Mouse (Mus musculus) testis, adult 2 months (tissue): ENCODE measurements around the gene Defb28. TPM values are rescaled to one million over a fixed set of nuclear protein-coding genes. Genes with fewer than 3 reads are reported as not detected.

Experiments
- H3K27ac ChIP-seq: fragments of 200-500 bp; 2 replicates; pipeline ENCODE4 v1.5.1; 2012; ENCODE audit warnings: low read depth, low read length; ENCODE audit not compliant: control insufficient read depth, insufficient read depth
- H3K27me3 ChIP-seq: fragments of 200-500 bp; 2 replicates; pipeline ENCODE4 v1.6.1; 2012; ENCODE audit warnings: mild to moderate bottlenecking, low read length, moderate library complexity; ENCODE audit not compliant: control insufficient read depth, insufficient read depth
- H3K36me3 ChIP-seq: fragments of 200-500 bp; 2 replicates; pipeline ENCODE4 v1.6.1; 2012; ENCODE audit warnings: mild to moderate bottlenecking, low read length; ENCODE audit not compliant: control insufficient read depth, insufficient read depth
- H3K4me1 ChIP-seq: fragments of 200-500 bp; 2 replicates; pipeline ENCODE4 v1.6.1; 2012; ENCODE audit warnings: low read length; ENCODE audit not compliant: control insufficient read depth, insufficient read depth
- H3K4me3 ChIP-seq: fragments of 200-500 bp; 2 replicates; pipeline ENCODE4 v1.5.1; 2012; ENCODE audit warnings: low read depth, mild to moderate bottlenecking, low read length, moderate library complexity, mixed read lengths; ENCODE audit not compliant: control insufficient read depth
- CTCF ChIP-seq: fragments of 200-500 bp; IDR thresholded peaks from 2 replicates; pipeline ENCODE4 v1.5.1; 2012; ENCODE audit warnings: low read depth, mild to moderate bottlenecking, inconsistent platforms, low read length, moderate library complexity; ENCODE audit not compliant: control insufficient read depth, insufficient read depth, insufficient replicate concordance
- POLR2A ChIP-seq: fragments of 200-500 bp; IDR thresholded peaks from 2 replicates; pipeline ENCODE4 v1.6.1; 2012; ENCODE audit warnings: low read depth, mild to moderate bottlenecking, inconsistent platforms, low read length, moderate library complexity; ENCODE audit not compliant: control insufficient read depth
- polyA plus RNA-seq: library from polyadenylated mRNA; depleted of rRNA; stranded (reverse); fragments of >200 nt; gene quantifications from 2 replicates; pipeline ENCODE4 v1.2.3, GENCODE M21; 2012; rRNA removed

Defb28 gene
- polyA plus RNA-seq, result 108 TPM in 1 of 2 replicates, not detected in the other

DNA sequence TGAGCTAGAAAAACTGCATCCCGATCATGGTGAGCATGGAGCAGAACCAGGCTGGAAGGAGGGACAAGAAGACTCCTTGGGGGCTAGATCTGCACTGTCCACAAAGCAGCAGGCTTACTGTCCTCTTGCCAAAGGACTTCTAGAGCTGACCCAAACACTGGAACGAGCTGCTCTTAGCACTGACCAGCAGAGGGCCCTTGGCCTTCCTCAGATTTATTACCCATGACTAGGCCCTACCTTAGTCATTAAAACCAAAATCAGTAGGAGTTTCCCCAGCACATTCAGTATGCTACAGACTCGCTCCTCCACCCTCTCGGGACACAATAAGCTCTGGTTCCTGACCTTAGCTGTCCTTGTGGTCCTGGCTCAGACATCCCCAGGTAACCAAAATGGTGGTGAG, at the start of gene Defb28:
TSS of gene Defb28 (plus strand) at position 275 of the 400 bp plus-strand sequence.
- H3K4me1 ChIP-seq, result no peaks in the 10 kb centered on the region
- no peaks in the 10 kb centered on the region for H3K27me3 ChIP-seq
- no peaks in the 10 kb centered on the region for H3K36me3 ChIP-seq
- no peak within 1 kb of the TSS for H3K4me3 ChIP-seq
- no peak within 1 kb of the TSS for H3K27ac ChIP-seq
- TF ChIP-seq POLR2A (no peak), CTCF (peak; percentile 4; the same call in 1 of the 2 replicates)

DNA sequence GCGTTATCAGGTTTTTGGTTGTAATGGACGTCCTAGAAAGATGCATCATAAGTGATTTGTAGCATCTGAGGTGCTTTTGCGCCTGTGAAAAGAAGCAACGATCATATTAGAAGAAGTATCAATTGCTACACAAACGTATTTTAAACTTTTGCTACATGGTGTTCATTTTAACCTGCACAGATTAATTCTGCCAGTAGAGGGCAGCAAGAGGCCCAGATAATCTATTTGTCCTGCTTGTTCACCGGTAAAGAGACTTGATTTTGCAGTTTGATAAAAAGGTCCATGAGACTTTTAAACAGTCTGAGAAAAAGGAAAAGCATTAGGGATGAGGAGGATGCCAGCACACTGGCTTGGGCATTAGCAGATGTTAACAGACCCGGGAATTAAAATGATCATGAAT, 47.1 kb upstream of the Defb28 start:
- no peak for TF ChIP-seq POLR2A
- TF ChIP-seq CTCF, result no peak
- no peaks in the 10 kb centered on the region for H3K36me3 ChIP-seq
- H3K4me1 ChIP-seq, result no peaks in the 10 kb centered on the region
- no peak overlapping the region for H3K4me3 ChIP-seq
- no peak overlapping the region for H3K27ac ChIP-seq
- H3K27me3 ChIP-seq, result no peaks in the 10 kb centered on the region

- TF ChIP-seq CTCF (no peak), POLR2A (no peak)
Observed at GRCm38 (mm10) chr2:152472434-152472833, 45.6 kb upstream of the Defb28 start.

GRCm38 (mm10) chr2:152476763-152477162, 41.3 kb upstream of the Defb28 start, which contains the start of gene Defb20:
TSS of gene Defb20 (plus strand) at chr2:152477063.
- TF ChIP-seq POLR2A, result no peak
- no peak for TF ChIP-seq CTCF
- H3K36me3 ChIP-seq, result no peaks in the 10 kb centered on the region
- H3K27ac ChIP-seq, result no peak within 1 kb of the TSS
- H3K27me3 ChIP-seq, result no peaks in the 10 kb centered on the region
- H3K4me3 ChIP-seq, result no peak within 1 kb of the TSS
- no peaks in the 10 kb centered on the region for H3K4me1 ChIP-seq

More at GRCm38 (mm10) chr2:152472434-152472833, 45.6 kb upstream of the Defb28 start:
- no peak overlapping the region for H3K27ac ChIP-seq
- no peaks in the 10 kb centered on the region for H3K4me1 ChIP-seq
- no peak overlapping the region for H3K4me3 ChIP-seq
- H3K36me3 ChIP-seq, result no peaks in the 10 kb centered on the region
- no peaks in the 10 kb centered on the region for H3K27me3 ChIP-seq

- no peak overlapping the region for H3K4me3 ChIP-seq
- H3K27me3 ChIP-seq, result no peaks in the 10 kb centered on the region
- TF ChIP-seq POLR2A (no peak), CTCF (no peak)
- H3K36me3 ChIP-seq, result no peaks in the 10 kb centered on the region
- no peak overlapping the region for H3K27ac ChIP-seq
- H3K4me1 ChIP-seq, result no peaks in the 10 kb centered on the region
Observed at GRCm38 (mm10) chr2:152480881-152481280, 37.2 kb upstream of the Defb28 start.

DNA sequence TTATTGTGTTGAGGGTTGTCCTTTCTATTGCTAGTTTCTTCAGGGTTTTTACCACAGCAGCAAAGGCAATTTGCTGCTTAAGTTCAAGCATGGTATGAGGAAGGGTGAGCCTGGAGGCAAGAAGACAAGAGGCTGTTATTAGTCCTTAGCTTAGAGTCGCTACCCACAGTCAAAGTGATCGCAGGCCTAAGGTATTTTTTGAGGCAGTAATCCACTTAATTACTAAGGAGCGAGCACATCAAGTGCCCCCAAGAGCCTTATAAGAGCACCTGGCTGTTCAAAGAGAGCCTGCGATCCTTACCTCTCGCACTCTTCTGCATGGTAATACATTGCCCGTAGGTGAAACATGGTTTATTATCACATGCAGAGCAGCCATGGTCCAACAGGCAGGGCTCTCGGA, 36.3 kb upstream of the Defb28 start:
- Histone ChIP-seq H3K4me3 (no peak overlapping the region), H3K36me3 (no peaks in the 10 kb centered on the region), H3K27me3 (no peaks in the 10 kb centered on the region), H3K27ac (no peak overlapping the region), H3K4me1 (no peaks in the 10 kb centered on the region)
- TF ChIP-seq POLR2A (no peak), CTCF (no peak)

DNA sequence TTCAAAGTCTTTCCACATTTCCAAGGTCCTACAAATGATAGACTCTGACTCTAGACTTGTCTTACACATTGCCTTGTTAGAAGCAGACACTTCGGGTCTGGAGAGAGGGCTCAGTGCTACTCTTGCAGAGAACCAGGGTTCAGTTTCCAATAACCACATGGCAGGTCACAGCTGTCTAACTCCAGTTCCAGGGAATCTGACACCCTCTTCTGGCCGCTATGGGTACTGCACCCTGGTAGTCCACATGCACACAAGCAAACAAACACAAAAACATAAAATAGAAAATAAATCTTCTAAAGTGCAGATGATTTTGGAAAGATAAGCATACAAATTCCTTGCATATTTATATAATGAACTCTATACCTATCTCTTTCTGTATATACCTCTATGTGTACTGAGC, 31.0 kb upstream of the Defb28 start:
- Histone ChIP-seq H3K36me3 (no peaks in the 10 kb centered on the region), H3K4me3 (no peak overlapping the region), H3K27me3 (no peaks in the 10 kb centered on the region), H3K4me1 (no peaks in the 10 kb centered on the region), H3K27ac (no peak overlapping the region)
- peak; percentile 71; the same call in 1 of the 2 replicates for TF ChIP-seq CTCF
- no peak for TF ChIP-seq POLR2A

- Histone ChIP-seq H3K27ac (no peak within 1 kb of the TSS), H3K27me3 (no peaks in the 10 kb centered on the region), H3K36me3 (no peaks in the 10 kb centered on the region), H3K4me1 (no peaks in the 10 kb centered on the region), H3K4me3 (no peak within 1 kb of the TSS)
- TF ChIP-seq CTCF (no peak), POLR2A (no peak)
Observed at GRCm38 (mm10) chr2:152490038-152490437, 28.0 kb upstream of the Defb28 start, which contains the start of gene Defb22. TSS of gene Defb22 (minus strand) at chr2:152490138.
